Mouse (Mus musculus) CH12.LX (cell line): ENCODE measurements at regions not wholly inside any gene's neighbourhood (a gene's known extent, or its start where the extent isn't known, plus 50 kb on each side); places are given as distances from the start of the nearest gene placed in this dataset.

Source experiments
- CTCF ChIP-seq, 2 experiments: IDR thresholded peaks in 1 of 2; conservative IDR thresholded peaks in 1 of 2; 2 replicates each; pipeline ENCODE4 v1.5.1; 2011 to 2012; ENCODE audit warnings: low read depth in 2 of 2, low read length in 2 of 2, improper control_type of control experiment in 1 of 2, inconsistent platforms in 1 of 2, mild to moderate bottlenecking in 1 of 2, moderate library complexity in 1 of 2
- EP300 ChIP-seq: IDR thresholded peaks from 2 replicates; pipeline ENCODE4 v1.6.1; 2011; ENCODE audit warnings: low read length, improper control_type of control experiment
- POLR2A ChIP-seq: IDR thresholded peaks from 2 replicates; pipeline ENCODE4 v1.6.1; 2011; ENCODE audit warnings: low read depth, mild to moderate bottlenecking, improper control_type of control experiment, low read length
- RCOR1 ChIP-seq: conservative IDR thresholded peaks from 2 replicates; pipeline ENCODE4 v1.6.1; 2012; ENCODE audit warnings: low read depth, mild to moderate bottlenecking, inconsistent platforms, low read length, improper control_type of control experiment
- USF1 ChIP-seq: IDR thresholded peaks from 2 replicates; pipeline ENCODE4 v1.6.1; 2014; ENCODE audit warnings: low read depth, mild to moderate bottlenecking, inconsistent platforms, low read length, improper control_type of control experiment
- USF2 ChIP-seq: conservative IDR thresholded peaks from 2 replicates; pipeline ENCODE4 v1.6.1; 2011; ENCODE audit warnings: low read depth, low read length, improper control_type of control experiment
- ZNF384 ChIP-seq: IDR thresholded peaks from 2 replicates; pipeline ENCODE4 v1.6.1; 2012; ENCODE audit warnings: low read depth, low read length, improper control_type of control experiment, inconsistent platforms

GRCm38 (mm10) chr5:116752941-116753340 lies 161.3 kb upstream of the Srrm4 start:
- TF ChIP-seq CTCF (conservative IDR thresholded peaks at IDR 0.05 in 1 of 2, IDR thresholded peaks at IDR 0.05 in 1 of 2; ENCODE audit: low read depth in 2 of 2, low read length in 2 of 2) (no peak), EP300 (no peak), POLR2A (no peak), ZNF384 (no peak), USF2 (no peak), RCOR1 (no peak), USF1 (no peak)
